Mouse (Mus musculus) embryonic fibroblast, embryonic 13.5 days (primary cell): Measurements from ENCODE around the gene Cluh.

Experiments
- CTCF ChIP-seq: IDR thresholded peaks from 2 replicates; pipeline ENCODE4 v1.5.1; 2011; ENCODE audit warnings: mild to moderate bottlenecking, control low read depth, low read length, moderate library complexity, borderline replicate concordance; ENCODE audit not compliant: insufficient read depth
- POLR2A ChIP-seq: IDR thresholded peaks from 2 replicates; pipeline ENCODE4 v1.6.1; 2011; ENCODE audit warnings: low read depth, mild to moderate bottlenecking, control low read depth, low read length, moderate library complexity

- no peak for TF ChIP-seq CTCF
- no peak for TF ChIP-seq POLR2A
These were observed 29.9 kb upstream of the Cluh start, which contains the start of gene Ccdc92b for GRCm38 (mm10) chr11:74619201-74619955.
